Mouse (Mus musculus) kidney, embryonic 16.5 days (tissue): ENCODE results near the gene Sipa1l2. TPM values are rescaled to one million over a fixed set of nuclear protein-coding genes. Genes with fewer than 3 reads are reported as not detected.
A peak's percentile ranks its signal among the peaks of the same experiment; 100 is the strongest.

Source experiments
- ATAC-seq: fragments of 200-750 bp; cut with Nextera tagmentation; 2 replicates; pipeline ENCODE4 v1.8.0; 2017; ENCODE audit warnings: moderate TSS enrichment; ENCODE audit not compliant: low FRiP score, low TSS enrichment
- H3K27ac ChIP-seq: fragments of 300-500 bp; sonication (generic); 2 replicates; pipeline ENCODE4 v1.5.1; 2014; ENCODE audit warnings: low read length
- H3K27me3 ChIP-seq: fragments of 300-500 bp; sonication (generic); 2 replicates; pipeline ENCODE4 v1.6.1; 2014; ENCODE audit warnings: low read length, control low read depth, mixed read lengths; ENCODE audit not compliant: insufficient read depth
- H3K36me3 ChIP-seq: fragments of 300-500 bp; sonication (generic); 2 replicates; pipeline ENCODE4 v1.6.1; 2014; ENCODE audit warnings: low read length, control low read depth, mixed read lengths; ENCODE audit not compliant: insufficient read depth
- H3K4me1 ChIP-seq: fragments of 300-500 bp; sonication (generic); 2 replicates; pipeline ENCODE4 v1.6.1; 2014; ENCODE audit warnings: low read length, control low read depth, mixed read lengths; ENCODE audit not compliant: insufficient read depth
- H3K4me2 ChIP-seq: fragments of 300-500 bp; sonication (generic); replicated peaks from 2 replicates; pipeline ENCODE4 v1.6.1; 2014; ENCODE audit warnings: low read depth, low read length
- H3K4me3 ChIP-seq: fragments of 300-500 bp; sonication (generic); 2 replicates; pipeline ENCODE4 v1.5.1; 2014; ENCODE audit warnings: mild to moderate bottlenecking, low read length
- H3K9ac ChIP-seq: fragments of 300-500 bp; sonication (generic); replicated peaks from 2 replicates; pipeline ENCODE4 v1.6.1; 2014; ENCODE audit warnings: low read length
- H3K9me3 ChIP-seq: fragments of 300-500 bp; sonication (generic); 2 replicates; pipeline ENCODE4 v1.6.1; 2016; ENCODE audit warnings: low read length, control low read depth
- WGBS: fragments of 180-500 bp; shearing (Covaris S2); extraction: QIAGEN DNeasy Blood & Tissue Kit; methylation state at CpG from one replicate; pipeline ENCODE4 v1.1.7; 2014; 5-methylcytosine and 5-hydroxymethylcytosine counted together
- polyA plus RNA-seq: library from polyadenylated mRNA; unstranded; fragments of >200 nt; fragmentation: Nextera tagmentation; extraction: Ambion mirVana; gene quantifications from 2 replicates; pipeline ENCODE4 v1.2.1, GENCODE M21; 2015

Sipa1l2 gene
- polyA plus RNA-seq, 1 experiment from 2014 or later = 18.1 TPM

GRCm38 (mm10) chr8:125562878-125563277 lies 6.7 kb downstream of the Sipa1l2 start:
- no peak for ATAC-seq
- H3K4me1 ChIP-seq = peaks cover 61% of the 10 kb centered on the region

GRCm38 (mm10) chr8:125560825-125561490 lies 8.7 kb downstream of the Sipa1l2 start:
- Histone ChIP-seq H3K4me1 (peaks cover 63% of the 10 kb centered on the region), H3K36me3 (no peaks in the 10 kb centered on the region), H3K4me3 (no peak overlapping the region), H3K9ac (no peak overlapping the region), H3K9me3 (no peaks in the 10 kb centered on the region), H3K27me3 (no peaks in the 10 kb centered on the region), H3K4me2 (no peak overlapping the region), H3K27ac (peak overlapping the region; percentile 47; the same call in 1 of the 2 replicates)
- WGBS = 49% methylated on average over 11 of the region's 11 CpGs
- no peak for ATAC-seq

More at GRCm38 (mm10) chr8:125562878-125563277, 6.7 kb downstream of the Sipa1l2 start:
- Histone ChIP-seq H3K4me3 (no peak overlapping the region), H3K27ac (no peak overlapping the region), H3K9ac (no peak overlapping the region), H3K27me3 (no peaks in the 10 kb centered on the region), H3K36me3 (no peaks in the 10 kb centered on the region), H3K9me3 (no peaks in the 10 kb centered on the region), H3K4me2 (no peak overlapping the region)
- 73% methylated on average over 8 of the region's 8 CpGs for WGBS

- 58% methylated on average over 5 of the region's 5 CpGs for WGBS
- 0 out of 2 replicates have a peak overlapping the region, but pooled peaks have one; percentile 29 for H3K9ac ChIP-seq
- H3K4me2 ChIP-seq = peak overlapping the region; percentile 45
- H3K9me3 ChIP-seq = no peaks in the 10 kb centered on the region
- ATAC-seq = no peak
- H3K4me3 ChIP-seq = no peak overlapping the region
- H3K27ac ChIP-seq = peak overlapping the region; percentile 69
- H3K36me3 ChIP-seq = no peaks in the 10 kb centered on the region
- no peaks in the 10 kb centered on the region for H3K27me3 ChIP-seq
- peaks cover 63% of the 10 kb centered on the region for H3K4me1 ChIP-seq
Measured at GRCm38 (mm10) chr8:125559066-125559653, 10.4 kb downstream of the Sipa1l2 start.

GRCm38 (mm10) chr8:125558109-125559065 lies 11.2 kb downstream of the Sipa1l2 start:
- Histone ChIP-seq H3K36me3 (no peaks in the 10 kb centered on the region), H3K9me3 (no peaks in the 10 kb centered on the region), H3K4me2 (peak overlapping the region; percentile 45), H3K27me3 (no peaks in the 10 kb centered on the region), H3K4me1 (peaks cover 58% of the 10 kb centered on the region), H3K9ac (peak overlapping the region; percentile 29; the same call in 1 of the 2 replicates), H3K4me3 (peak overlapping the region; percentile 5; the same call in 1 of the 2 replicates), H3K27ac (peak overlapping the region; percentile 69)
- ATAC-seq = 0 out of 2 replicates have a peak, but pooled peaks have one; percentile 39
- WGBS = 27% methylated on average over 23 of the region's 23 CpGs

GRCm38 (mm10) chr8:125557391-125558108 lies 12.1 kb downstream of the Sipa1l2 start:
- no peaks in the 10 kb centered on the region for H3K27me3 ChIP-seq
- peak overlapping the region; percentile 69 for H3K27ac ChIP-seq
- ATAC-seq = no peak
- peaks cover 54% of the 10 kb centered on the region for H3K4me1 ChIP-seq
- 0 out of 2 replicates have a peak overlapping the region, but pooled peaks have one; percentile 25 for H3K9ac ChIP-seq
- no peaks in the 10 kb centered on the region for H3K9me3 ChIP-seq
- H3K36me3 ChIP-seq = no peaks in the 10 kb centered on the region
- 58% methylated on average over 10 of the region's 10 CpGs for WGBS
- no peak overlapping the region for H3K4me3 ChIP-seq
- peak overlapping the region; percentile 45 for H3K4me2 ChIP-seq

GRCm38 (mm10) chr8:125556706-125557105 lies 12.9 kb downstream of the Sipa1l2 start:
- peaks cover 50% of the 10 kb centered on the region for H3K4me1 ChIP-seq
- no peaks in the 10 kb centered on the region for H3K27me3 ChIP-seq
- H3K4me3 ChIP-seq = no peak overlapping the region
- H3K9me3 ChIP-seq = no peaks in the 10 kb centered on the region
- ATAC-seq = no peak
- H3K27ac ChIP-seq = no peak overlapping the region
- no peak overlapping the region for H3K9ac ChIP-seq
- no peak overlapping the region for H3K4me2 ChIP-seq
- WGBS = 86% methylated on average over 5 of the region's 5 CpGs
- no peaks in the 10 kb centered on the region for H3K36me3 ChIP-seq

- H3K36me3 ChIP-seq = no peaks in the 10 kb centered on the region
- no peak overlapping the region for H3K4me3 ChIP-seq
- no peaks in the 10 kb centered on the region for H3K9me3 ChIP-seq
- no peak overlapping the region for H3K9ac ChIP-seq
- peak; percentile 57; the same call in 1 of the 2 replicates for ATAC-seq
- 30% methylated on average over 4 of the region's 4 CpGs for WGBS
- H3K27ac ChIP-seq = peak overlapping the region; percentile 36
- H3K27me3 ChIP-seq = no peaks in the 10 kb centered on the region
- H3K4me2 ChIP-seq = no peak overlapping the region
- H3K4me1 ChIP-seq = peaks cover 49% of the 10 kb centered on the region
Measured at GRCm38 (mm10) chr8:125550567-125550966, 19.0 kb downstream of the Sipa1l2 start.

GRCm38 (mm10) chr8:125547296-125547695 lies 22.3 kb downstream of the Sipa1l2 start:
- H3K4me2 ChIP-seq = no peak overlapping the region

GRCm38 (mm10) chr8:125545866-125546265 lies 23.7 kb downstream of the Sipa1l2 start:
- no peaks in the 10 kb centered on the region for H3K9me3 ChIP-seq
- peaks cover 50% of the 10 kb centered on the region for H3K4me1 ChIP-seq
- no peaks in the 10 kb centered on the region for H3K36me3 ChIP-seq
- H3K9ac ChIP-seq = no peak overlapping the region
- H3K4me3 ChIP-seq = no peak overlapping the region
- 80% methylated on average over 9 of the region's 9 CpGs for WGBS
- no peak for ATAC-seq
- no peak overlapping the region for H3K27ac ChIP-seq
- H3K27me3 ChIP-seq = no peaks in the 10 kb centered on the region
- H3K4me2 ChIP-seq = no peak overlapping the region

More at GRCm38 (mm10) chr8:125547296-125547695, 22.3 kb downstream of the Sipa1l2 start:
- Histone ChIP-seq H3K27me3 (no peaks in the 10 kb centered on the region), H3K4me1 (peaks cover 57% of the 10 kb centered on the region), H3K36me3 (no peaks in the 10 kb centered on the region), H3K27ac (peak overlapping the region; percentile 54; the same call in 1 of the 2 replicates), H3K9me3 (no peaks in the 10 kb centered on the region), H3K4me3 (no peak overlapping the region), H3K9ac (no peak overlapping the region)
- WGBS = 68% methylated on average over 3 of the region's 3 CpGs
- no peak for ATAC-seq
